Mouse (Mus musculus): ENCODE measurements around the gene Scai.
"Not testable (repeated sequence)": the region's sequence is repeated elsewhere in the genome, so short reads cannot be mapped to it uniquely, and the experiment has no call there.

Scai gene

DNA sequence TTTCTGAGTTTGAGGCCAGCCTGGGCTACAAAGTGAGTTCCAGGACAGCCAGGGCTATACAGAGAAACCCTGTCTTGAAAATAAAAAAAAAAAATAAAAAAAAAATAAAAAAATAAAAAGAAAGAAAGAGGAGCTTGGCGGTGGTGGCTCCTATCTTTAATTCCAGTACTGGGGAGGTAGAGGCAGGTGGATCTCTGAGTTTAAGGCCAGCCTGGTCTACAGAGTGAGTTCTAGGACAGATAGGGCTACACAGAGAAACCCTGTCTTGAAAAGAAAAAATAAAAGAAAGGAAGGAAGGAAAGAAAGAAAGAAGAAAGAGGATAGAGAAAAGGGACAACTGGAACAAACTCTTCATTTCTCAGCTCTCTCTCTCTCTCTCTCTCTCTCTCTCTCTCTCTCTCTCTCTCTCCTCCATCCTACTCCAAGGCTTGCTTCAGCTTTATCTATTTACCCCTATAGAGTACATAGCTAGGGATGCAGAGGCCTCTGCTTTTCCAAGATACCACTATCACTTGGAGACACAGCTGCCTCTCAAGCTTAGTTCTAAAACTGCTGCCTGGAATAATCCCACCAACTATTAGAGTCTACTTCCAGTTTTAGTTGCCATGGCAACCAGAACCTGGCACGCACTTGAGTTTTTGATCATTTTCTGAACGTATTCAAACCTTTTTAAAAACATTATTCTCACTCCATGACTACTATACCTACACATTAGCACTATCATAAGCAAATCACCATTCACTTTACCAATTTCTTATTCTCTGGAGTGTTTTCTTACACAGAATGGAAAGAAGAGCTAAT is 60.8 kb downstream of the Scai start:
- no peak for DNase-seq

GRCm38 (mm10) chr2:39124167-39124566 is 66.4 kb downstream of the Scai start:
- DNase-seq, result no peak

GRCm38 (mm10) chr2:39121137-39121536 is 69.4 kb downstream of the Scai start:
- no peak for DNase-seq

DNA sequence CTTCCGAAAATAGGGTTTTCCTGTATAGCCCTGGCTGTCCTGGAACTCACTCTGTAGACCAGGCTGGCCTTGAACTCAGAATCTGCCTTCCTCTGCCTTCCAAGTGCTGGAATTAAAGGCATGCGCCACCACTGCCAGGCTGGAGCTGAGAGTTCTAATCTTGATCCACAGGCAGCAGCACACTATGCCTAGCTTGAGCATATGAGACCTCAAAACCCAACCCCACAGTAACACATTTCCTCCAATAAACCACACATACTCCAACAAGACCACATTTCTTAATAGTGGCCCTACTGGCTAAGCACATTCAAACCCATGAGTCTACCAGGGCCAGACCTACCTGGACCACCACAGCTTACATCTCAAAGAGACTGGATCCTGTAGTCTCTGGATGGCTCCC is 74.0 kb downstream of the Scai start:
- DNase-seq, result no peak

- no peak for DNase-seq
Observed at GRCm38 (mm10) chr2:39114093-39114492, 76.4 kb downstream of the Scai start.

- DNase-seq, result no peak
Observed at GRCm38 (mm10) chr2:39110514-39110913, 80.0 kb downstream of the Scai start.

- DNase-seq, result not testable (repeated sequence)
Observed at GRCm38 (mm10) chr2:39109712-39110111, 80.8 kb downstream of the Scai start.

- DNase-seq, result not testable (repeated sequence)
Observed at GRCm38 (mm10) chr2:39099951-39100350, 90.6 kb downstream of the Scai start.

GRCm38 (mm10) chr2:39097993-39098392 is 92.5 kb downstream of the Scai start:
- DNase-seq, result peak; percentile 30

DNA sequence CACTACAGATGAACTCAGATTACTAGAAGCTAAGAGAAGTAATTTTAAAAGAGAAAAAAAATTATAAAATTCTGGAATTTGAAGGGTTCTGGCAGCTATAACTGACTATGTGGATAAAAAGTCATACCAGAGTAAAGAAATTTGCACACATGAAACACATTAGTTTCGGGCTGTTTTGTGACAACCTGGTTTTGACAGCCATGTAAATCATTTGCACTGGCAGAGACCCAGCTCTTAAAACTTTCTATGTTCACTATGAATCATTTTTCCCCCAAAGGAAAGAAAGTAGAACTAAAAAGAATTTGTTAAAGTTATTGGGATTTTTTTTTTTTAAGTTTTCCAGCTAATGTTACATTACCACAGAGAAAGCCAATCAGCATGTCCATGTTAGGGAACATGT is 98.6 kb downstream of the Scai start:
- no peak for DNase-seq

DNA sequence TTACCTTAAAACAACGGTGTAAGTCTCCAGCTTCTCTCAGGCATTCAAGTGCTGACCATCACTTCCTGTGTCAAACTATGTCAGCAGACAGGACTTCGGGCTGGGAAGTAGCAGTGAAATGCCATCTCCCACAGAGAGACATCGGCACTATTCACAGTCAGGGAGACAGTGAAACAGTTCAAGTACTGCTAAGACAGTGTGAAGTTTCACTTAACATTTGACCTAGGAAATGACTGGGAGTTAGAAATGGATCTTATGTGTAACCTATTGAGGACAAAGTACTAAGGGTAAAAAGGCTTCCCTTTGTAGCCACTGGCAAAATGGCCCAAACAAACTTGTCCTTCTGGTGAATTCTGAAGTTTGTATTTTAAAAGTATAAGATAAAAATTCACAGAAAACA is 107.8 kb downstream of the Scai start:
- DNase-seq, result no peak

GRCm38 (mm10) chr2:39070666-39071065 is 119.9 kb downstream of the Scai start:
- no peak for DNase-seq

GRCm38 (mm10) chr2:39069096-39069495 is 121.4 kb downstream of the Scai start:
- DNase-seq, result no peak

GRCm38 (mm10) chr2:39065400-39065987 is 125.0 kb downstream of the Scai start, which contains the start of gene Golga1:
Golga1 (minus strand) TSS chr2:39065541.
- peak; percentile 92 for DNase-seq

- no peak for DNase-seq
Observed at GRCm38 (mm10) chr2:39064687-39065399, 125.7 kb downstream of the Scai start.

DNA sequence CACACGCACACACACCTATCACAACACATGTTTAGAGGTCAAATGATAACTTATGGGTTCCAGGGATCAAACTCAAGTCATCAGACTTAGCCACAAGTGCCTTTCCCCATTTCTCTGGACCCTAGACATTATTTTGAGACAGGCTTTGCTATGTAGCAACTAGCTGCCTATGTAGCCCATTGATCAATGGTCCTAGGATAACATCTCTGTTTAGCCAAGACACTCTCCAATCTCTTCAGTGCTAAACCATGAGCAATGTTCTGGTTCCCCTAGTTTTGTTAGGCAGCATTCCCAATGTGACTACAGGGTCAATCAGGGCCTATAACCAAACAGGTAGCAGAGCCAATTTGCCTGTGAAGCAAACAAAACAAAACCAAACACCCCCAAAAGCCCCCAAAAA is 142.0 kb downstream of the Scai start:
- DNase-seq, result no peak

DNA sequence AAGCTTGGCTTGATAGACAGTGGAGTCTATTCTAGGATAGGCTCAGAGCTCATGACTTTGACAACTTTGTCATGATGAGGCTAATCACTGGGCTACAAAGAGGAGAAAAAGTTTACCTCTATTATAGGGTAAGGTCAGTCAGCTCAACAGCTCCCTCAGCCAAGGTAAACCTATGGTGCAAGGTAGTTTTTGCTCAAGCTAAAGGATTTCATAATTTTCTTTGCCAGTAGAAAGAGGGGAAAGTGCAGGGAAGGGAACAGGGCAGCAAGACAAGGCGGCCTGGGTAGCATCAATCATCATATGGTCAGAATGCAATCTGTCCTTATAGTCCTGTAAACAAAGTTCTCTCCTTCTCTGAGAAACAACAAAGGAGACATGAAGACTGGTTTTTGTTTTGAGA is 150.3 kb downstream of the Scai start:
- DNase-seq, result no peak

DNA sequence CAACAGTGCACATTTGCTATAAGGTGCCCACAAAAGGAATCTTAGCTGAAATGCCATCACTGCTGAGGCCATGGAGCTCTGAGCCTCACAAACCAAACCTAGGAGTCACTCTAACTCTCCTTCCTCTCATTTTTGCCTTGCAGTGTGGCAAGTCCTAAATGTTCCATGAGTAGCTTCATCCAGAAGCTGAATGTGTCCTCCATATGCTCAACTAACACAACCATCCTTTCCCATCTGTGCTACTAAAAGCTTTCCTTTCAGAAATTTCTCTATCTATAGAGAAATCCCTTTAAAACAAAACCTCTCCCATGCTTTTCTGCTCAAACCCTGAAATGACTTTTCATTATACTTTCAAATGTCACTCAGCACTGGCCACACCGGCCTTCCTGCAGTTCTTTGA is 158.9 kb downstream of the Scai start:
- no peak for DNase-seq

GRCm38 (mm10) chr2:39020004-39020403 is 170.5 kb downstream of the Scai start:
- DNase-seq, result no peak

DNA sequence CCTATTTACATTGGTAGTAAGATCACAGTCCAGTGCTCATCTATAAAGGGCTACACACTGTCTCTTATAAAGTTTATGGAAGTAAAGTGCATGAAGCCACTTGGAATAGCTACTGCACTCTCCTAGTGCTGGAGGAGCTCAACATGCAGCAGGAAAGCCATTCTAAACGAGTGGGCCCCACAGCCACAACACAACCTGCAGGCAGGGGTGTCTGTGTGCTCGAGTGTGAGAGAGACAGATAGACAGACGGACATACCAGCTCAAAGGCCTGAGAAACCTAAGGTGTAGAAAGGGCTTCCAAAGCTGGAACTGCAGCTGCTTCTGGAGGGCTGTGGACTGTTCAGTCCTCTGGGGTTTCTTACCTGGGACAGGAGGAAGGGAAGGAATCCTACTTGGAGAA is 174.0 kb downstream of the Scai start:
- DNase-seq, result no peak
